Mouse (Mus musculus): ENCODE measurements at regions not wholly inside any gene's neighbourhood (a gene's known extent, or its start where the extent isn't known, plus 50 kb on each side); places are given as distances from the start of the nearest gene placed in this dataset.

- peak in 1 of 2 experiments; percentile 3 for DNase-seq (ENCODE audit: low spot score in 2 of 2)
Observed at GRCm38 (mm10) chr11:13337319-13337878, 872.6 kb upstream of the Cobl start.

- DNase-seq (ENCODE audit: low spot score in 2 of 2): no peak
Observed at GRCm38 (mm10) chr11:13296489-13296888, 831.7 kb upstream of the Cobl start.

All from left cerebral cortex, adult 9 months (tissue).